Mouse (Mus musculus) MN1 (cell line): Measurements from ENCODE around the gene Mta2.
A peak's percentile ranks its signal among the peaks of the same experiment; 100 is the strongest.
"Not testable (repeated sequence)": the region's sequence is repeated elsewhere in the genome, so short reads cannot be mapped to it uniquely, and the experiment has no call there.

ENCODE experiments used
- DNase-seq: peaks from one replicate; pipeline ENCODE4 v3.0.0-alpha.2; 2016; ENCODE audit warnings: low spot score

Gene Mta2

DNA sequence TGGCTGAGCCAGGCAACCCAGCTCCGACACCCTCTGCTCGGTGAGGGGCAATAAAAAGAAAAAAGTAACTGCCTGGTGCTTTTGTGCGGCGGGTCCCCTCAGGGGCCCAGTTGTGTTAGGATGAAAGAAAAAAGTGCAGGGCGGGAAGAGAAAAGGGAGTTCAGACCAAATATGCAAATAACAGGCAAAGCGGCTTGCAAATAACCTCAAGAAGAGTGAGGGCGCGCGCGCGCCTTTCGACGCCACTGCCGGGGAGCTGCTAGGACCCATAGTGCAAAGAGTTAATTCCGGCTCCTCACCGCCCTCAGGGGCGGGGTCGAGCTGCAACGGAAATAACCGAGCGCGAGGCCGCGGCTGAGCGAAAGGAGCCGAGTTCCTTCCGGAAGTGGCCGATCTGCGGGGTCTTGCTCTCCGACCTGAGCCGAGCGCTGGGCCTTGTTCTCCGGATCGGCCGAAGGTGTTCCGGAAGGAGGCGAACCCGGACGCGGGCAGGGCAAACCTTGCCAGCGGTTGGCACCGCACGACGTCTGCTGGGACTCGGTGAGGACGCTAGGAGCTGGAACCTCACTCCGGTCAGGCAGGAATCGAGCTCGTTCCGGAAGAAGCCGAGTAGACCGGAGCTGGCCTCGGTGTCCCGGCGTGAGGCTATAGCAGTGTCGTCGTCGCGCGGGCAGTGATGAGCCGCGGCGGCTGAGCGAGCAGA lies at the start of gene Mta2:
TSS of gene Mta2 (plus strand) at position 361 of the 703 bp plus-strand sequence.
- DNase-seq: peak; percentile 96

GRCm38 (mm10) chr19:8892829-8893766 lies 48.6 kb upstream of the Mta2 start, which contains the start of gene Ints5:
Gene Ints5 (plus strand): TSS chr19:8893005.
- peak; percentile 85 for DNase-seq

DNA sequence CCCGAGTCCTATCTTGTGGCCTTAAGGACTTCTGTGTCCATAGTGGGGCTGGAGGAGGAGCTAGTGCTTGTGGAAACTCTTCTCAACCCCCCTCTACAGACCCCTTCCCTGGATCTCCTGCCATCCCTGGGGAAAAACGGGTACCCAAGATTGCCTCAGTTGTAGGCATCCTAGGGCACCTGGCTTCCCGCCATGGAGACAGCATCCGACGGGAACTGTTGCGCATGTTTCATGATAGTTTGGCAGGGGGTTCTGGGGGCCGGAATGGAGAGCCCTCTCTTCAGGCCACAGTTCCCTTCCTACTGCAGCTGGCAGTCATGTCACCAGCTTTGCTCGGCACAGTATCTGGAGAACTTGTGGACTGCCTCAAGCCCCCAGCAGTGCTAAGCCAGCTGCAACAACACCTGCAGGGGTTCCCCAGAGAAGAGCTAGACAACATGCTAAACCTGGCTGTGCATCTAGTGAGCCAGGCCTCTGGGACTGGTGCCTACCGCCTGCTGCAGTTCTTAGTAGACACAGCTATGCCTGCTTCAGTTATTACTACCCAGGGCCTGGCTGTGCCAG lies 46.2 kb upstream of the Mta2 start:
- no peak for DNase-seq

GRCm38 (mm10) chr19:8896231-8896630 lies 45.4 kb upstream of the Mta2 start:
- not testable (repeated sequence) for DNase-seq

DNA sequence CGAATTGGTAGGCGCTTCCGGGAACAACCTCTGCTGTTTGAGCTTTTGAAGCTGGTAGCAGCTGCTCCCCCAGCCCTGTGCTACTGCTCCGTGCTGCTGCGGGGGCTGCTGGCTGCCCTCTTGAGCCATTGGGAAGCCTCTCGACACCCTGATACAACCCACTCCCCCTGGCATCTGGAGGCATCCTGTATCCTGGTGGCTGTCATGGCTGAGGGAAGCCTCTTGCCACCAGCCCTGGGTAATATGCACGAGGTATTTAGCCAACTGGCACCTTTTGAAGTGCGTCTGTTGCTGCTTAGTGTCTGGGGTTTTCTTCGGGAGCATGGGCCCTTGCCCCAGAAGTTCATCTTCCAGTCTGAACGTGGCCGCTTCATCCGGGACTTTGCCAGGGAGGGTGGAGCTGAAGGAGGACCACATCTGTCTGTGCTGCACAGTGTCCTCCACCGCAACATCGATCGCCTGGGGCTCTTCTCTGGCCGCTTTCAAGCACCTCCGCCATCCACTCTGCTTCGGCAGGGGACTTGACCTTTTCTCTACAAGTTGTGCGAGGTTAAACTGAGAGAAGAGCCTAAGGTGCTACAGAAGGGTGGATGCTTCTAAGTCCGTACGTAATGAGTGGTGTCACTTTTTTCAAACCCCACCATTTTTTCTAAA lies 44.3 kb upstream of the Mta2 start:
- peak; percentile 62 for DNase-seq

GRCm38 (mm10) chr19:8897865-8898495 lies 43.7 kb upstream of the Mta2 start, which contains the start of gene Ganab:
Gene Ganab (plus strand): TSS chr19:8898071.
- peak; percentile 94 for DNase-seq

DNA sequence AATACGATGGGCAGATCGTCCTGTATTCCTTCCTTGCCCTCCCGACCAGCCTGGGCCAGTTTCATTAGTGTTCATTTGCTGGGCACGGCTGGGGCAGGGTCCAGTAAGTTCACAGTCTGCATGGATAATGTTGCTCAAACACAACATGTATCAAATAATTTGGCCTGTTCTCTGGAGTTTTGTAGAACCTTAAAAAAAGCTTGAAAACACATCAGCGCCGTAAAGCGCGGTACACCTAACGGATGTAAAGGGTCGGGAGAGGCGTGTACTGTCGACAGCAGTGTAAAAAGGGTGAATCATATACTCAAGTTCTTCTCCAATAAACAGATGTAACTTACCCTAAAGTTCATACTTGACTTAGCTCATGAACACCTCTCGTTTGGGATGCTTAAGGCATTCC lies 43.1 kb upstream of the Mta2 start:
- DNase-seq: no peak

- DNase-seq: no peak
Observed at GRCm38 (mm10) chr19:8899079-8899478, 42.6 kb upstream of the Mta2 start.

GRCm38 (mm10) chr19:8903412-8903811 lies 38.3 kb upstream of the Mta2 start:
- DNase-seq: no peak

- no peak for DNase-seq
Observed at GRCm38 (mm10) chr19:8908531-8908930, 33.1 kb upstream of the Mta2 start.

DNA sequence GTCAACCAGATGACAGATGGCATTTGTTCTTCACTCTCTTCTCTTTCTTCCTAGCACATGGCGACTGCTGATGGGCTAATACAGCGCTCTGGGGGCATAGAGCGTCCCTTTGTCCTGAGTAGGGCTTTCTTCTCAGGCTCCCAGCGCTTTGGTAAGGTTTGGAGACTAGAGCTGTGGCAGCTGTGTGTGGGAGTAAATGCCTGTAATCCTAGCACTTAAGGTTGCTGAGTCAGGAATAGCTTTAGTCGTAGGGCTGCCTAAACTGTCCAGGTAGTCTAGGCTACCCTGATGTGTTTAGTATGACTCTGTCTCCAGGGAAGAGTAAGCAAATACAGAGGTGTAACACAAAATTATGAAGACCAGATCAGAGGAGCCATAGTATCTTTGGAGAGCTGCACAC lies 29.9 kb upstream of the Mta2 start:
- DNase-seq: no peak

DNA sequence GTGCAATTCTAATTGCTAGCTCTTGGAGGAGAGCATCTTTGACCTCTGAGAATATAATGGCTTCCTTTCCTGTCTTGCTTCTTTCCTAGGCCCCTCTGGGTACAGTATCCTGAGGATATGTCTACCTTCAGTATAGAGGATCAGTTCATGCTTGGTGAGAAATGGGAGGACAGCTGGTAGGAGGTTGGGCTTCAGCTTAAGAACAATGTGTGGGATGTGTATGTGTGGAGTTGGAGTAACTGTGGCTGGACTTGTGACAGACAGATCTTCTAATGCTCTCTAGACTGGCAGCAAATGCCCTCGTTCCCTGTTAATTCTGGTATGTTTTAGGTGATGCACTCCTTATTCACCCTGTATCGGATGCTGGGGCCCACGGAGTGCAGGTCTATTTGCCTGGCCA lies 27.5 kb upstream of the Mta2 start:
- no peak for DNase-seq

DNA sequence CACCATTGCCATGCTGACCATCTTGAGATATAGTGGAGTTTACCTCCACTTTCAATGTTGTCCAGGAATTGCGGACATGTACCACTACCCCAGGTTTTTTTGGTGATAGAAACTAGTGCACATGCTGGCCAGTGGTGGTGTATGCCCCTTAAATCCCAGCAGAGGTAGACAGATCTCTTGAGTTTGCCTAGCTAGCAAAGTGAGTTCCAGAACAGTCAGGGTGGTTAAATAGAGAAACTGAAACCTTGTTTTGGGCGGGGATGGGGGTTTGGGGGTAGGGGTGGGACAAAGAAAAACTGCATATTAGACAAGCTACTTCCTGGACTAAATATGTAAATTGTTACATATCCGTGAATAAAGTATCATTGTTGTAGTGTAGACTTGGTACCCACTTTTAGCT lies 22.7 kb upstream of the Mta2 start:
- DNase-seq: no peak

DNA sequence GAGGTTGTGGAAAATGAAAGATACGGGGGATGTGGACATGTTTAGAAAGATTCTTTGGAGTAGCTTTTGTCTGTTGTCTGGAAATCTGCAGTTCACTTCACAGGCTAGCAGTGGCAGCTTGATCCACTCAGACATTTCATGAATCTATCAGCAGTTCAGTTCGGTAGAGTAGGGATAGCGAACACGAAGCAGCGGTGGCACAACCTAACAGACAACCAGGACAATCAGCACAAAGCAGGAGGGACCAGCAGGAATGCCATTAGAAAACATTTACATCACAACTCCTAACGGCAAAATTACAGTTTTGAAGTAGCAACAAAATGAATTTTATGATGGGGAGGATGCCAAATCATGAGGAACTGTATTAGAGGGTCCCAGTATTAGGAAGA lies 22.0 kb upstream of the Mta2 start:
- no peak for DNase-seq

- DNase-seq: peak; percentile 93
Observed at GRCm38 (mm10) chr19:8920073-8920736, 21.5 kb upstream of the Mta2 start, which contains the start of gene B3gat3. Gene B3gat3 (plus strand): TSS chr19:8920374.

- DNase-seq: peak; percentile 45
Observed at GRCm38 (mm10) chr19:8920836-8921291, 20.8 kb upstream of the Mta2 start.

GRCm38 (mm10) chr19:8921741-8922140 lies 19.9 kb upstream of the Mta2 start:
- no peak for DNase-seq

DNA sequence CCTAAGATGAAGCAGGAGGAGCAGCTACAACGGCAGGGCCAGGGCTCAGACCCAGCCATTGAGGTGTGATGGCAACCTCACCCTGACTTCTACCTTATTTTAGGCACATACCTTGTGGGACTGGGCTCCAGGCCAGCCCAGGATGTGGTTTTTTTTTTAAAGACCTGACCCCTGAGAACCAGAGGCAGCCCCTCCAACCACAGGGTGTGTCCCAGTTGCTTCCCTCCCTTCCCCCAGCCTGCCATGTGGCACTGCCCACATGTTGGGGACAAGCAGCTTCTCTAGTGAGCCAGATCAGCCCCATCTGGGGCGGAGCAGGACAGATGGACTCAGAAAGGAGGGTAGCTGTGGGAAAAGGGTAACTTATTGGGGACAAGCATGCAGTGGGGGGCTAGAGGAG lies 14.9 kb upstream of the Mta2 start:
- DNase-seq: no peak

DNA sequence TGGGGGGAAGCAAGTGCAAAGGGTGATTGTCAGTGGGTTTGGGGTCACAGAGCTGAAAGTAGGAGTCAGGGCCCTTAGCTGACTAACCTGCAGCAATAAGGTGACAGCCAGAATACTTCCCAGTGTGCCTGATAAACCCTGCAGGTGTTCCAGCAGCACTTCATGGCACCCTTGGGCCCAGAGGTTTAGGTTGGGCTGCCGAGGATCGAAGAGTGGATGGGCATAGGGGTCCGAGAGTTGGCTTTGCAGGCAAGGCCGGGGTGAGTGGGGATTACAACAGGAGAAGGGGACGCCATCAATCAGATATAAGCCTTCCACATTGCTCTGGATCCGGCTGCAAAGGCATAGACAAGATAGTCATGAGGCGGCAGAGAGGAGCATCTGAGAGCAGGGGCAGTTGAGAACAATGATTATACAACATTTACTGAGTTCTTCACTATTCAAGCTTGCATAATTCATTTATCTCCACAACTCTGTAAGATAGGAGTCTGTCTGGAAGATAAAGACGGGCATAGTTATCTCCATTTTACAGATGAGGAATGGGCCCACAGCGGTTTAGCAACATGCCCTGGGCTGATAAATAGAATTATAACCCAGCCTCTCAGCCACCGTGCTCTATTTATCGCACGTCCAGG lies 13.7 kb upstream of the Mta2 start:
- DNase-seq: no peak

DNA sequence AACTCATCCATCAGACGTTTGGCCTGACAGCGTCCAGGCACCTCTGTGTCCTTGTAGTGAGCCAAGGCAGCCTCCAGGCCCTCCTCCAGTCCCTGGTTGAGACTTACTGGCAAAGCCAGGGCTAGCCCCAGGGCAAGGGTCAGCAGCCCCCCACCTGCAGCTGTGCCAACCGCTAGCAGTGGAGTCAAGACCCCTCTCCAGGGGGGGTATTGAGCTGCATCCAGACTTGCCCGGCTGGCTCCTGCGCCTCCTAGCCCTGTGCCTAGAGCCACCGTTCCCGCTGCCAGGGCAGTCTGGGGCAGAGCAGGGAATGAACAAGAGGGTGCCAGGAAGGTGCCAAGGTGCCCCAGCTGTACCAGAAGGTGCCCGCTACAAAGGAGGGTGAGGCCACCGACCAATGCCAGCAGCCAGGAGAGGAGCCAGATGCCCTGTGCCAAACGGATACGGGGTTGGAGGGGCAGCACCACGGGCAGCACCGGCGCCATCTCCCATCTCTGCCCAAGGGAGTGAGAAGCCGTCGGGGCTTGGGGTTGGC lies 12.9 kb upstream of the Mta2 start:
- peak; percentile 22 for DNase-seq
